Mouse (Mus musculus): ENCODE data around the gene Pla2g10. TPM values are rescaled to one million over a fixed set of nuclear protein-coding genes. Genes with fewer than 3 reads are reported as not detected.
"Not testable (repeated sequence)": the region's sequence is repeated elsewhere in the genome, so short reads cannot be mapped to it uniquely, and the experiment has no call there.

The Pla2g10 gene
- total RNA-seq, 2 experiments from 2014 or later, result not detected

GRCm38 (mm10) chr16:13749981-13750380 is 19.2 kb upstream of the Pla2g10 start:
- Histone ChIP-seq H3K27ac (no peak overlapping the region), H3K4me3 (no peak overlapping the region)
- no peak for TF ChIP-seq CTCF (IDR thresholded peaks at IDR 0.05)
- no peak for DNase-seq (ENCODE audit: extremely low spot score in 1 of 2, low spot score in 2 of 2)
- intact Hi-C loops (cut with DNase I), result no loop called here

GRCm38 (mm10) chr16:13749306-13749705 is 18.5 kb upstream of the Pla2g10 start:
- TF ChIP-seq CTCF (IDR thresholded peaks at IDR 0.05), result no peak
- intact Hi-C loops (cut with DNase I), result no loop called here
- H3K4me3 ChIP-seq, result no peak overlapping the region
- no peak overlapping the region for H3K27ac ChIP-seq
- DNase-seq (ENCODE audit: extremely low spot score in 1 of 2, low spot score in 2 of 2), result no peak

- H3K27ac ChIP-seq; H3K4me3 ChIP-seq; DNase-seq (ENCODE audit: extremely low spot score in 1 of 2, low spot score in 2 of 2); intact Hi-C loops (cut with DNase I): not testable (repeated sequence)
Observed at GRCm38 (mm10) chr16:13748813-13749212, 18.0 kb upstream of the Pla2g10 start.

- Histone ChIP-seq H3K4me3 (no peak overlapping the region), H3K27ac (no peak overlapping the region)
- DNase-seq (ENCODE audit: extremely low spot score in 1 of 2, low spot score in 2 of 2), result no peak
- intact Hi-C loops (cut with DNase I), result no loop called here
- no peak for TF ChIP-seq CTCF (IDR thresholded peaks at IDR 0.05)
Observed at GRCm38 (mm10) chr16:13748124-13748523, 17.3 kb upstream of the Pla2g10 start.

GRCm38 (mm10) chr16:13747708-13748107 is 16.9 kb upstream of the Pla2g10 start:
- no peak for DNase-seq (ENCODE audit: extremely low spot score in 1 of 2, low spot score in 2 of 2)
- H3K27ac ChIP-seq, result no peak overlapping the region
- H3K4me3 ChIP-seq, result no peak overlapping the region
- intact Hi-C loops (cut with DNase I), result no loop called here
- TF ChIP-seq CTCF (IDR thresholded peaks at IDR 0.05), result no peak

- intact Hi-C loops (cut with DNase I), result no loop called here
- Histone ChIP-seq H3K4me3 (no peak overlapping the region), H3K27ac (no peak overlapping the region)
- TF ChIP-seq CTCF (IDR thresholded peaks at IDR 0.05), result no peak
- no peak for DNase-seq (ENCODE audit: extremely low spot score in 1 of 2, low spot score in 2 of 2)
Observed at GRCm38 (mm10) chr16:13740844-13741243, 10.1 kb upstream of the Pla2g10 start.

GRCm38 (mm10) chr16:13739044-13739443 is 8.3 kb upstream of the Pla2g10 start:
- DNase-seq (ENCODE audit: extremely low spot score in 1 of 2, low spot score in 2 of 2); H3K4me3 ChIP-seq; H3K27ac ChIP-seq: not testable (repeated sequence)
- intact Hi-C loops (cut with DNase I), result loop anchor here (10.0 kb wide), 1 partner anchor 624 kb away; no protein-coding TSS in a partner anchor

- Histone ChIP-seq H3K4me3 (no peak overlapping the region), H3K27ac (no peak overlapping the region)
- no peak for DNase-seq (ENCODE audit: extremely low spot score in 1 of 2, low spot score in 2 of 2)
- no peak for TF ChIP-seq CTCF (IDR thresholded peaks at IDR 0.05)
- intact Hi-C loops (cut with DNase I), result loop anchor here (10.0 kb wide), 1 partner anchor 621 kb away; no protein-coding TSS in a partner anchor
Observed at GRCm38 (mm10) chr16:13735977-13736376, 5.2 kb upstream of the Pla2g10 start.

- Histone ChIP-seq H3K4me3 (no peak overlapping the region), H3K27ac (no peak overlapping the region)
- peak; percentile 86 for TF ChIP-seq CTCF (IDR thresholded peaks at IDR 0.05)
- intact Hi-C loops (cut with DNase I), result loop anchor here (10.0 kb wide), 1 partner anchor 619 kb away; no protein-coding TSS in a partner anchor
- peak; percentile 67 to 80 for DNase-seq (ENCODE audit: extremely low spot score in 1 of 2, low spot score in 2 of 2)
Observed at GRCm38 (mm10) chr16:13733518-13734137, 2.8 kb upstream of the Pla2g10 start.

GRCm38 (mm10) chr16:13732786-13733185 is 2.0 kb upstream of the Pla2g10 start:
- no peak overlapping the region for H3K4me3 ChIP-seq
- intact Hi-C loops (cut with DNase I), result loop anchor here (10.0 kb wide), 1 partner anchor 618 kb away; no protein-coding TSS in a partner anchor
- no peak for TF ChIP-seq CTCF (IDR thresholded peaks at IDR 0.05)

GRCm38 (mm10) chr16:13729428-13729827 is 1.4 kb downstream of the Pla2g10 start:
- no peak overlapping the region for H3K27ac ChIP-seq
- intact Hi-C loops (cut with DNase I), result no loop called here
- no peak for TF ChIP-seq CTCF (IDR thresholded peaks at IDR 0.05)
- H3K4me3 ChIP-seq, result no peak overlapping the region
- DNase-seq (ENCODE audit: extremely low spot score in 1 of 2, low spot score in 2 of 2), result no peak

More at GRCm38 (mm10) chr16:13732786-13733185, 2.0 kb upstream of the Pla2g10 start:
- DNase-seq (ENCODE audit: extremely low spot score in 1 of 2, low spot score in 2 of 2), result no peak
- H3K27ac ChIP-seq, result no peak overlapping the region

- intact Hi-C loops (cut with DNase I), result no loop called here
Observed at GRCm38 (mm10) chr16:13727811-13728335, 2.9 kb downstream of the Pla2g10 start.

GRCm38 (mm10) chr16:13722937-13723336 is 7.8 kb downstream of the Pla2g10 start:
- intact Hi-C loops (cut with DNase I), result no loop called here
- Histone ChIP-seq H3K4me3 (no peak overlapping the region), H3K27ac (no peak overlapping the region)
- no peak for DNase-seq (ENCODE audit: extremely low spot score in 1 of 2, low spot score in 2 of 2)
- TF ChIP-seq CTCF (IDR thresholded peaks at IDR 0.05), result no peak

More at GRCm38 (mm10) chr16:13727811-13728335, 2.9 kb downstream of the Pla2g10 start:
- TF ChIP-seq CTCF (IDR thresholded peaks at IDR 0.05), result no peak
- DNase-seq (ENCODE audit: extremely low spot score in 1 of 2, low spot score in 2 of 2), result no peak
- no peak overlapping the region for H3K4me3 ChIP-seq
- H3K27ac ChIP-seq, result no peak overlapping the region

All from left cerebral cortex, adult 2 months (tissue).